Mouse (Mus musculus): ENCODE measurements around the gene Gja1. TPM values are rescaled to one million over a fixed set of nuclear protein-coding genes. Genes with fewer than 3 reads are reported as not detected.

Gja1 gene
- polyA plus RNA-seq, 1 experiment from 2014 or later, result 357 TPM

GRCm38 (mm10) chr10:56425016-56425798, 48.1 kb downstream of the Gja1 start:
- WGBS, result 57% methylated on average over 15 of the region's 15 CpGs
- peak overlapping the region; percentile 71 for H3K27ac ChIP-seq (replicated peaks)
- no peaks in the 10 kb centered on the region for H3K36me3 ChIP-seq
- no peak overlapping the region for H3K4me2 ChIP-seq (replicated peaks)
- 0 out of 2 replicates have a peak, but pooled peaks have one; percentile 43 for ATAC-seq (ENCODE audit: insufficient number of reproducible peaks, low FRiP score, low TSS enrichment, low read depth)
- H3K4me3 ChIP-seq (replicated peaks), result no peak overlapping the region
- H3K4me1 ChIP-seq, result no peaks in the 10 kb centered on the region; the same call in 1 of the 2 replicates
- no peak overlapping the region for H3K9ac ChIP-seq
- no peaks in the 10 kb centered on the region for H3K9me3 ChIP-seq (replicated peaks)
- H3K27me3 ChIP-seq, result no peaks in the 10 kb centered on the region

- H3K36me3 ChIP-seq, result no peaks in the 10 kb centered on the region
- H3K27me3 ChIP-seq, result no peaks in the 10 kb centered on the region
- WGBS, result 49% methylated on average over 4 of the region's 4 CpGs
- H3K4me3 ChIP-seq (replicated peaks), result no peak overlapping the region
- no peaks in the 10 kb centered on the region for H3K9me3 ChIP-seq (replicated peaks)
- no peak overlapping the region for H3K9ac ChIP-seq
- no peak for ATAC-seq (ENCODE audit: insufficient number of reproducible peaks, low FRiP score, low TSS enrichment, low read depth)
- 0 out of 2 replicates have a peak overlapping the region, but pooled peaks have one; percentile 25 for H3K27ac ChIP-seq (replicated peaks)
- peaks cover under 1% of the 10 kb centered on the region; the same call in 1 of the 2 replicates for H3K4me1 ChIP-seq
- no peak overlapping the region for H3K4me2 ChIP-seq (replicated peaks)
These were observed 49.2 kb downstream of the Gja1 start for GRCm38 (mm10) chr10:56426369-56426768.

- Histone ChIP-seq H3K27me3 (no peaks in the 10 kb centered on the region), H3K36me3 (no peaks in the 10 kb centered on the region), H3K9ac (no peak overlapping the region), H3K4me1 (peaks cover 3% of the 10 kb centered on the region), H3K4me2 (replicated peaks) (no peak overlapping the region), H3K9me3 (replicated peaks) (no peaks in the 10 kb centered on the region), H3K4me3 (replicated peaks) (no peak overlapping the region), H3K27ac (replicated peaks) (no peak overlapping the region)
- 85% methylated on average over 2 of the region's 2 CpGs for WGBS
- ATAC-seq (ENCODE audit: insufficient number of reproducible peaks, low FRiP score, low TSS enrichment, low read depth), result no peak
These were observed 50.3 kb downstream of the Gja1 start for GRCm38 (mm10) chr10:56427382-56427781.

GRCm38 (mm10) chr10:56427827-56428226, 50.7 kb downstream of the Gja1 start:
- ATAC-seq (ENCODE audit: insufficient number of reproducible peaks, low FRiP score, low TSS enrichment, low read depth), result no peak
- peaks cover 6% of the 10 kb centered on the region for H3K4me1 ChIP-seq
- no peaks in the 10 kb centered on the region for H3K36me3 ChIP-seq
- H3K27me3 ChIP-seq, result no peaks in the 10 kb centered on the region
- no peak overlapping the region for H3K4me2 ChIP-seq (replicated peaks)
- no peaks in the 10 kb centered on the region for H3K9me3 ChIP-seq (replicated peaks)
- no peak overlapping the region for H3K4me3 ChIP-seq (replicated peaks)
- no peak overlapping the region for H3K9ac ChIP-seq
- WGBS, result 85% methylated on average over 2 of the region's 2 CpGs
- no peak overlapping the region for H3K27ac ChIP-seq (replicated peaks)

GRCm38 (mm10) chr10:56429011-56429410, 51.9 kb downstream of the Gja1 start:
- WGBS, result 69% methylated on average over 5 of the region's 5 CpGs
- peaks cover 6% of the 10 kb centered on the region for H3K4me1 ChIP-seq
- H3K4me3 ChIP-seq (replicated peaks), result no peak overlapping the region
- H3K9me3 ChIP-seq (replicated peaks), result no peaks in the 10 kb centered on the region
- H3K27me3 ChIP-seq, result no peaks in the 10 kb centered on the region
- no peak overlapping the region for H3K4me2 ChIP-seq (replicated peaks)
- H3K27ac ChIP-seq (replicated peaks), result no peak overlapping the region
- H3K36me3 ChIP-seq, result no peaks in the 10 kb centered on the region
- ATAC-seq (ENCODE audit: insufficient number of reproducible peaks, low FRiP score, low TSS enrichment, low read depth), result no peak
- no peak overlapping the region for H3K9ac ChIP-seq

- peaks cover 6% of the 10 kb centered on the region; the same call in 1 of the 2 replicates for H3K4me1 ChIP-seq
- no peaks in the 10 kb centered on the region for H3K36me3 ChIP-seq
- peak overlapping the region; percentile 71 for H3K27ac ChIP-seq (replicated peaks)
- H3K9me3 ChIP-seq (replicated peaks), result no peaks in the 10 kb centered on the region
- H3K9ac ChIP-seq, result 0 out of 2 replicates have a peak overlapping the region, but pooled peaks have one; percentile 26
- H3K4me3 ChIP-seq (replicated peaks), result peak overlapping the region; percentile 31
- H3K27me3 ChIP-seq, result no peaks in the 10 kb centered on the region
- peak; percentile 72 for ATAC-seq (ENCODE audit: insufficient number of reproducible peaks, low FRiP score, low TSS enrichment, low read depth)
- 7% methylated on average over 23 of the region's 23 CpGs for whole genome bisulfite sequencing
- peak overlapping the region; percentile 61 for H3K4me2 ChIP-seq (replicated peaks)
These were observed 54.7 kb downstream of the Gja1 start for GRCm38 (mm10) chr10:56431600-56432389.

GRCm38 (mm10) chr10:56432390-56432709, 55.2 kb downstream of the Gja1 start:
- H3K4me1 ChIP-seq, result peaks cover 6% of the 10 kb centered on the region; the same call in 1 of the 2 replicates
- peak overlapping the region; percentile 61; the same call in 1 of the 2 replicates for H3K4me2 ChIP-seq (replicated peaks)
- H3K9ac ChIP-seq, result no peak overlapping the region
- no peaks in the 10 kb centered on the region for H3K9me3 ChIP-seq (replicated peaks)
- WGBS, result 40% methylated on average over 6 of the region's 6 CpGs
- no peak for ATAC-seq (ENCODE audit: insufficient number of reproducible peaks, low FRiP score, low TSS enrichment, low read depth)
- no peak overlapping the region for H3K27ac ChIP-seq (replicated peaks)
- no peaks in the 10 kb centered on the region for H3K27me3 ChIP-seq
- H3K4me3 ChIP-seq (replicated peaks), result no peak overlapping the region
- no peaks in the 10 kb centered on the region for H3K36me3 ChIP-seq

GRCm38 (mm10) chr10:56437290-56437689, 60.2 kb downstream of the Gja1 start:
- no peak for ATAC-seq (ENCODE audit: insufficient number of reproducible peaks, low FRiP score, low TSS enrichment, low read depth)
- 74% methylated on average over 11 of the region's 11 CpGs for WGBS
- no peaks in the 10 kb centered on the region for H3K27me3 ChIP-seq
- H3K36me3 ChIP-seq, result no peaks in the 10 kb centered on the region
- H3K4me2 ChIP-seq (replicated peaks), result no peak overlapping the region
- H3K4me1 ChIP-seq, result peaks cover 3% of the 10 kb centered on the region; the same call in 1 of the 2 replicates
- H3K9me3 ChIP-seq (replicated peaks), result no peaks in the 10 kb centered on the region
- H3K27ac ChIP-seq (replicated peaks), result no peak overlapping the region
- no peak overlapping the region for H3K9ac ChIP-seq
- H3K4me3 ChIP-seq (replicated peaks), result no peak overlapping the region

GRCm38 (mm10) chr10:56439638-56440037, 62.5 kb downstream of the Gja1 start:
- Histone ChIP-seq H3K27ac (replicated peaks) (no peak overlapping the region), H3K4me2 (replicated peaks) (no peak overlapping the region), H3K9ac (no peak overlapping the region), H3K9me3 (replicated peaks) (no peaks in the 10 kb centered on the region), H3K36me3 (no peaks in the 10 kb centered on the region), H3K4me1 (no peaks in the 10 kb centered on the region), H3K4me3 (replicated peaks) (no peak overlapping the region), H3K27me3 (no peaks in the 10 kb centered on the region)
- 74% methylated on average over 4 of the region's 4 CpGs for WGBS
- ATAC-seq (ENCODE audit: insufficient number of reproducible peaks, low FRiP score, low TSS enrichment, low read depth), result no peak

- no peaks in the 10 kb centered on the region for H3K9me3 ChIP-seq (replicated peaks)
- no peak for ATAC-seq (ENCODE audit: insufficient number of reproducible peaks, low FRiP score, low TSS enrichment, low read depth)
- no peak overlapping the region for H3K9ac ChIP-seq
- no peak overlapping the region for H3K27ac ChIP-seq (replicated peaks)
- 84% methylated on average over 2 of the region's 2 CpGs for WGBS
- H3K36me3 ChIP-seq, result no peaks in the 10 kb centered on the region
- no peaks in the 10 kb centered on the region for H3K27me3 ChIP-seq
- no peaks in the 10 kb centered on the region for H3K4me1 ChIP-seq
- H3K4me2 ChIP-seq (replicated peaks), result no peak overlapping the region
- no peak overlapping the region for H3K4me3 ChIP-seq (replicated peaks)
These were observed 67.3 kb downstream of the Gja1 start for GRCm38 (mm10) chr10:56444457-56444856.

- Histone ChIP-seq H3K4me2 (replicated peaks) (no peak overlapping the region), H3K27me3 (no peaks in the 10 kb centered on the region), H3K36me3 (no peaks in the 10 kb centered on the region), H3K4me1 (no peaks in the 10 kb centered on the region), H3K9me3 (replicated peaks) (no peaks in the 10 kb centered on the region), H3K4me3 (replicated peaks) (no peak overlapping the region), H3K9ac (no peak overlapping the region), H3K27ac (replicated peaks) (no peak overlapping the region)
- no peak for ATAC-seq (ENCODE audit: insufficient number of reproducible peaks, low FRiP score, low TSS enrichment, low read depth)
- WGBS, result 76% methylated on average over 4 of the region's 4 CpGs
These were observed 71.9 kb downstream of the Gja1 start for GRCm38 (mm10) chr10:56449030-56449429.
